Mouse (Mus musculus): ENCODE results near the gene Mfsd2a. TPM values are rescaled to one million over a fixed set of nuclear protein-coding genes. Genes with fewer than 3 reads are reported as not detected.

The Mfsd2a gene
- polyA plus RNA-seq, 1 experiment from 2014 or later = 0.38 TPM

- TF ChIP-seq CTCF (IDR thresholded peaks at IDR 0.05) (no peak), EP300 (IDR thresholded peaks at IDR 0.05) (no peak)
- Histone ChIP-seq H3K9me3 (ENCODE audit: low read length) (no peaks in the 10 kb centered on the region), H3K4me3 (ENCODE audit: low read depth, low read length) (no peak overlapping the region), H3K9ac (replicated peaks; ENCODE audit: low read depth) (no peak overlapping the region), H3K27ac (ENCODE audit: low read length) (no peak overlapping the region), H3K4me2 (replicated peaks; ENCODE audit: low read depth, low read length) (no peak overlapping the region), H3K36me3 (ENCODE audit: insufficient read depth, low read length) (no peaks in the 10 kb centered on the region), H3K27me3 (replicated peaks; ENCODE audit: insufficient read depth, low read length) (no peaks in the 10 kb centered on the region), H3K4me1 (ENCODE audit: insufficient read depth, low read depth, low read length) (no peaks in the 10 kb centered on the region)
- DNase-seq (ENCODE audit: low spot score) (peak; percentile 10), ATAC-seq (no peak)
- WGBS = 67% methylated on average over 15 of the region's 15 CpGs
These were observed 37.3 kb downstream of the Mfsd2a start for GRCm38 (mm10) chr4:122923392-122924344.

GRCm38 (mm10) chr4:122922841-122923240 is 38.1 kb downstream of the Mfsd2a start:
- no peak for TF ChIP-seq EP300 (IDR thresholded peaks at IDR 0.05)
- no peak for TF ChIP-seq CTCF (IDR thresholded peaks at IDR 0.05)
- Histone ChIP-seq H3K4me3 (ENCODE audit: low read depth, low read length) (no peak overlapping the region), H3K27me3 (replicated peaks; ENCODE audit: insufficient read depth, low read length) (no peaks in the 10 kb centered on the region), H3K4me2 (replicated peaks; ENCODE audit: low read depth, low read length) (no peak overlapping the region), H3K9ac (replicated peaks; ENCODE audit: low read depth) (no peak overlapping the region), H3K9me3 (ENCODE audit: low read length) (no peaks in the 10 kb centered on the region), H3K4me1 (ENCODE audit: insufficient read depth, low read depth, low read length) (no peaks in the 10 kb centered on the region), H3K27ac (ENCODE audit: low read length) (no peak overlapping the region), H3K36me3 (ENCODE audit: insufficient read depth, low read length) (no peaks in the 10 kb centered on the region)
- 14% methylated on average over 1 of the region's 1 CpGs for WGBS
- ATAC-seq = no peak
- DNase-seq (ENCODE audit: low spot score) = no peak

DNA sequence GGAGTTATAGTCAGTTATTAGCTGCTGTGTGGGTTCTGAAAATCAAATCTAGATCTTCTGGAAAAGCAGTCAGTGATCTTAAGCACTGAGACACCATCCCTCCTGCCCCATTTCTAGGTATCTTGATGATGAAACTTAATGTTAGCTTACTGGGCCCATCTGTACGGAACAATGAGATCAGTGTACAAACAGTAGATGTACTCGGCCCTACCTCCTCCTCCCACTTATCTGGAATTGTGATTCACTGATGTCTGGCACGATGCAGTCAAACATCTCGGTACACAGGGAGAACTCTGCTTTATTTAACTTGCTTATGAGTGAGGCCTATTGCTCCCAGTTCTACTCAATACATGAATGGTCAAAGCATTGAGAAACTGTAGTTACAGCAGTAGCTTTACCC is 45.0 kb downstream of the Mfsd2a start:
- H3K4me3 ChIP-seq (ENCODE audit: low read depth, low read length) = no peak overlapping the region
- no peaks in the 10 kb centered on the region for H3K27me3 ChIP-seq (replicated peaks; ENCODE audit: insufficient read depth, low read length)
- no peaks in the 10 kb centered on the region for H3K9me3 ChIP-seq (ENCODE audit: low read length)
- H3K4me1 ChIP-seq (ENCODE audit: insufficient read depth, low read depth, low read length) = no peaks in the 10 kb centered on the region
- DNase-seq (ENCODE audit: low spot score) (no peak), ATAC-seq (no peak)
- H3K9ac ChIP-seq (replicated peaks; ENCODE audit: low read depth) = no peak overlapping the region
- TF ChIP-seq EP300 (IDR thresholded peaks at IDR 0.05) (no peak), CTCF (IDR thresholded peaks at IDR 0.05) (no peak)
- no peak overlapping the region for H3K27ac ChIP-seq (ENCODE audit: low read length)
- H3K4me2 ChIP-seq (replicated peaks; ENCODE audit: low read depth, low read length) = no peak overlapping the region
- 83% methylated on average over 4 of the region's 4 CpGs for WGBS
- no peaks in the 10 kb centered on the region for H3K36me3 ChIP-seq (ENCODE audit: insufficient read depth, low read length)

DNA sequence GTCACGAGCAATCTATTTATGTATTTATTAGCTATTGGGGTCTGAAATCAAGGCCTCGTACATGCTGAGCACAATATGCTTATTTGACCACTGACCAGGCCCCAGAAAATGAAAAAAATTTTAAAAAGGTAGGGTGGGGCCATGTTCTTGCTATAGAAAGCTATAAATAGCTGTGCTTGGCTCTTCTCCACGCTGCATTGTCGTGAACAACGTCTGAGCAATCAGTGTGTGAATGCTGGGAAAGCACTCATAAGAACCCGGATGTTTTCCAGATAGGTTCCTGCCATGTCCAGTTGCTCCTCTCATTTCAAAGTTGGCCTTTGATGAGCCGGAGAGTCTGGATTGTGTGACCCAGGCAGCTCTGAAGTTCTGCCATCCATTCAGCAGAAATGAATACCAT is 46.8 kb downstream of the Mfsd2a start:
- Histone ChIP-seq H3K9ac (replicated peaks; ENCODE audit: low read depth) (no peak overlapping the region), H3K27me3 (replicated peaks; ENCODE audit: insufficient read depth, low read length) (no peaks in the 10 kb centered on the region), H3K4me1 (ENCODE audit: insufficient read depth, low read depth, low read length) (no peaks in the 10 kb centered on the region), H3K36me3 (ENCODE audit: insufficient read depth, low read length) (no peaks in the 10 kb centered on the region), H3K9me3 (ENCODE audit: low read length) (no peaks in the 10 kb centered on the region), H3K27ac (ENCODE audit: low read length) (no peak overlapping the region), H3K4me3 (ENCODE audit: low read depth, low read length) (no peak overlapping the region), H3K4me2 (replicated peaks; ENCODE audit: low read depth, low read length) (no peak overlapping the region)
- no peak for ATAC-seq
- no peak for DNase-seq (ENCODE audit: low spot score)
- WGBS = 54% methylated on average over 7 of the region's 7 CpGs
- no peak for TF ChIP-seq EP300 (IDR thresholded peaks at IDR 0.05)

GRCm38 (mm10) chr4:122912613-122913012 is 48.4 kb downstream of the Mfsd2a start:
- no peak for ATAC-seq
- H3K27ac ChIP-seq (ENCODE audit: low read length) = no peak overlapping the region
- no peaks in the 10 kb centered on the region for H3K27me3 ChIP-seq (replicated peaks; ENCODE audit: insufficient read depth, low read length)
- H3K4me2 ChIP-seq (replicated peaks; ENCODE audit: low read depth, low read length) = no peak overlapping the region
- no peak overlapping the region for H3K4me3 ChIP-seq (ENCODE audit: low read depth, low read length)
- H3K9me3 ChIP-seq (ENCODE audit: low read length) = no peaks in the 10 kb centered on the region
- H3K4me1 ChIP-seq (ENCODE audit: insufficient read depth, low read depth, low read length) = no peaks in the 10 kb centered on the region
- no peak for DNase-seq (ENCODE audit: low spot score)
- 66% methylated on average over 5 of the region's 5 CpGs for WGBS
- H3K9ac ChIP-seq (replicated peaks; ENCODE audit: low read depth) = no peak overlapping the region
- H3K36me3 ChIP-seq (ENCODE audit: insufficient read depth, low read length) = no peaks in the 10 kb centered on the region
- no peak for TF ChIP-seq EP300 (IDR thresholded peaks at IDR 0.05)
- peak; percentile 51 for TF ChIP-seq CTCF (IDR thresholded peaks at IDR 0.05)

- WGBS = 42% methylated on average over 6 of the region's 6 CpGs
- no peak overlapping the region for H3K4me3 ChIP-seq (ENCODE audit: low read depth, low read length)
- DNase-seq (ENCODE audit: low spot score) (no peak), ATAC-seq (no peak)
- no peak for TF ChIP-seq EP300 (IDR thresholded peaks at IDR 0.05)
- peak; percentile 67 for TF ChIP-seq CTCF (IDR thresholded peaks at IDR 0.05)
- no peaks in the 10 kb centered on the region for H3K9me3 ChIP-seq (ENCODE audit: low read length)
- H3K9ac ChIP-seq (replicated peaks; ENCODE audit: low read depth) = no peak overlapping the region
- no peaks in the 10 kb centered on the region for H3K4me1 ChIP-seq (ENCODE audit: insufficient read depth, low read depth, low read length)
- no peaks in the 10 kb centered on the region for H3K36me3 ChIP-seq (ENCODE audit: insufficient read depth, low read length)
- H3K27ac ChIP-seq (ENCODE audit: low read length) = no peak overlapping the region
- no peaks in the 10 kb centered on the region for H3K27me3 ChIP-seq (replicated peaks; ENCODE audit: insufficient read depth, low read length)
- no peak overlapping the region for H3K4me2 ChIP-seq (replicated peaks; ENCODE audit: low read depth, low read length)
These were observed 50.4 kb downstream of the Mfsd2a start for GRCm38 (mm10) chr4:122910577-122910976.
